Mouse (Mus musculus): ENCODE data around the gene Cdc7. TPM values are rescaled to one million over a fixed set of nuclear protein-coding genes. Genes with fewer than 3 reads are reported as not detected.

The Cdc7 gene
- polyA plus RNA-seq, 1 experiment from 2014 or later: 30.8 TPM

GRCm38 (mm10) chr5:107013393-107013792 lies 49.3 kb downstream of the Cdc7 start:
- no peaks in the 10 kb centered on the region for H3K27me3 ChIP-seq (replicated peaks)
- H3K27ac ChIP-seq (ENCODE audit: poor library complexity, severe bottlenecking): peak overlapping the region; percentile 35; the same call in 1 of the 2 replicates
- H3K36me3 ChIP-seq: no peaks in the 10 kb centered on the region
- H3K9ac ChIP-seq: no peak overlapping the region
- ATAC-seq (ENCODE audit: insufficient number of reproducible peaks, low FRiP score): no peak
- H3K4me2 ChIP-seq: no peak overlapping the region
- H3K9me3 ChIP-seq (replicated peaks): 0 out of 2 replicates have a peak, but pooled peaks cover 3% of the 10 kb centered on the region
- WGBS: 54% methylated on average over 2 of the region's 2 CpGs
- H3K4me3 ChIP-seq: no peak overlapping the region
- peaks cover 46% of the 10 kb centered on the region for H3K4me1 ChIP-seq (replicated peaks)

GRCm38 (mm10) chr5:107014146-107014545 lies 50.0 kb downstream of the Cdc7 start:
- H3K9ac ChIP-seq: no peak overlapping the region
- H3K4me3 ChIP-seq: no peak overlapping the region
- WGBS: 88% methylated on average over 7 of the region's 7 CpGs
- no peak overlapping the region for H3K27ac ChIP-seq (ENCODE audit: poor library complexity, severe bottlenecking)
- H3K36me3 ChIP-seq: no peaks in the 10 kb centered on the region
- ATAC-seq (ENCODE audit: insufficient number of reproducible peaks, low FRiP score): no peak
- H3K9me3 ChIP-seq (replicated peaks): 0 out of 2 replicates have a peak, but pooled peaks cover 3% of the 10 kb centered on the region
- H3K4me1 ChIP-seq (replicated peaks): peaks cover 46% of the 10 kb centered on the region
- no peaks in the 10 kb centered on the region for H3K27me3 ChIP-seq (replicated peaks)
- no peak overlapping the region for H3K4me2 ChIP-seq

DNA sequence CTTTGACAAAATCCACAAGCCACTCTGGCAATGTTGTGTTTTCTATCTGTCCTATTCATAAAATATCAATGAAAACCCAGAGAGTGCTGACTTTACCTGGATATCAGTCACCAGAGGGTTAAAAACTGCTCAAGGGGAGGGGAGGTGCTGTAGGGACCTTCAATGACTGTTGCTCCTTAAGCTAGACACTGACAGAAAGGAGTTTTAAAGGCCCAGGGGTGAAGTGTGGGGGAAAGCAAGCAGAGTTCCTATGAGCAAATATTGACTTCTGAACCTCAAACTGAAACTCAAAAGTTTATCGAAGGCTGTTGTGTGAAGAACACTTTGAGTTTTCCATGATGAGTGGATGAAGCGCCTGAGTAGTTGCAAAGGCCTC lies 50.9 kb downstream of the Cdc7 start:
- H3K27me3 ChIP-seq (replicated peaks): no peaks in the 10 kb centered on the region
- no peak overlapping the region for H3K9ac ChIP-seq
- 49% methylated on average over 2 of the region's 2 CpGs for WGBS
- peak overlapping the region; percentile 35 for H3K4me2 ChIP-seq
- no peaks in the 10 kb centered on the region for H3K36me3 ChIP-seq
- peak overlapping the region; percentile 74 for H3K27ac ChIP-seq (ENCODE audit: poor library complexity, severe bottlenecking)
- no peak overlapping the region for H3K4me3 ChIP-seq
- peaks cover 48% of the 10 kb centered on the region for H3K4me1 ChIP-seq (replicated peaks)
- ATAC-seq (ENCODE audit: insufficient number of reproducible peaks, low FRiP score): no peak
- no peaks in the 10 kb centered on the region for H3K9me3 ChIP-seq (replicated peaks)

- Histone ChIP-seq H3K27ac (ENCODE audit: poor library complexity, severe bottlenecking) (peak overlapping the region; percentile 74), H3K4me2 (peak overlapping the region; percentile 35), H3K36me3 (no peaks in the 10 kb centered on the region), H3K9me3 (replicated peaks) (no peaks in the 10 kb centered on the region), H3K4me3 (no peak overlapping the region), H3K4me1 (replicated peaks) (peaks cover 54% of the 10 kb centered on the region), H3K27me3 (replicated peaks) (no peaks in the 10 kb centered on the region), H3K9ac (no peak overlapping the region)
- peak; percentile 53 for ATAC-seq (ENCODE audit: insufficient number of reproducible peaks, low FRiP score)
- WGBS: 8% methylated on average over 10 of the region's 10 CpGs
Observed at GRCm38 (mm10) chr5:107015422-107016081, 51.4 kb downstream of the Cdc7 start.

DNA sequence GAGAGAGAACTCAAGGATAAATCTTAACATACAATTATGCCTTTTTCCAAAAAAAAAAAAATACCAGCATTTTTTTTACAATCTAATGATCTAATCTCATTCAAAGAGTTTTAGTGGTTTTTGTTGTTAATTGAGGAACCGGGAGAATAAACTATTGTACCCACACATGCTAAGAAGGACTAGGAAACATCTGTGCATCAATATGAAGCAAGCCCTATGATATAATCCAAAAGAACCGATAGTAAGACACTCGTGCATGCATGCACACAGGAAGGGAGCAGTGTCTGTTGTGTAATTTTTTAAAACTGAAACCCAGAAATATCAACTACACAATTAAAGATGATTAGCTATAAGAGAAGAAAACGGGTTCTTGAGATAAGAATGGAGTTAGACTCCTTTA lies 52.4 kb downstream of the Cdc7 start:
- Histone ChIP-seq H3K9ac (no peak overlapping the region), H3K4me1 (replicated peaks) (peaks cover 53% of the 10 kb centered on the region), H3K9me3 (replicated peaks) (no peaks in the 10 kb centered on the region), H3K27me3 (replicated peaks) (no peaks in the 10 kb centered on the region), H3K27ac (ENCODE audit: poor library complexity, severe bottlenecking) (no peak overlapping the region), H3K4me3 (no peak overlapping the region), H3K4me2 (no peak overlapping the region), H3K36me3 (no peaks in the 10 kb centered on the region)
- no peak for ATAC-seq (ENCODE audit: insufficient number of reproducible peaks, low FRiP score)
- 69% methylated on average over 4 of the region's 4 CpGs for WGBS

- H3K4me2 ChIP-seq: no peak overlapping the region
- no peak overlapping the region for H3K4me3 ChIP-seq
- 0 out of 2 replicates have a peak, but pooled peaks cover under 1% of the 10 kb centered on the region for H3K9me3 ChIP-seq (replicated peaks)
- 75% methylated on average over 2 of the region's 2 CpGs for WGBS
- ATAC-seq (ENCODE audit: insufficient number of reproducible peaks, low FRiP score): no peak
- H3K4me1 ChIP-seq (replicated peaks): peaks cover 44% of the 10 kb centered on the region
- no peaks in the 10 kb centered on the region for H3K27me3 ChIP-seq (replicated peaks)
- no peak overlapping the region; the same call in 1 of the 2 replicates for H3K27ac ChIP-seq (ENCODE audit: poor library complexity, severe bottlenecking)
- no peaks in the 10 kb centered on the region for H3K36me3 ChIP-seq
- H3K9ac ChIP-seq: no peak overlapping the region
Observed at GRCm38 (mm10) chr5:107017544-107017943, 53.4 kb downstream of the Cdc7 start.

GRCm38 (mm10) chr5:107019057-107019456 lies 54.9 kb downstream of the Cdc7 start:
- peaks cover 35% of the 10 kb centered on the region for H3K4me1 ChIP-seq (replicated peaks)
- H3K27me3 ChIP-seq (replicated peaks): no peaks in the 10 kb centered on the region
- no peak overlapping the region for H3K9ac ChIP-seq
- H3K9me3 ChIP-seq (replicated peaks): 0 out of 2 replicates have a peak, but pooled peaks cover 3% of the 10 kb centered on the region
- no peak for ATAC-seq (ENCODE audit: insufficient number of reproducible peaks, low FRiP score)
- H3K4me3 ChIP-seq: no peak overlapping the region
- WGBS: 79% methylated on average over 5 of the region's 5 CpGs
- H3K4me2 ChIP-seq: no peak overlapping the region
- no peak overlapping the region for H3K27ac ChIP-seq (ENCODE audit: poor library complexity, severe bottlenecking)
- no peaks in the 10 kb centered on the region for H3K36me3 ChIP-seq

DNA sequence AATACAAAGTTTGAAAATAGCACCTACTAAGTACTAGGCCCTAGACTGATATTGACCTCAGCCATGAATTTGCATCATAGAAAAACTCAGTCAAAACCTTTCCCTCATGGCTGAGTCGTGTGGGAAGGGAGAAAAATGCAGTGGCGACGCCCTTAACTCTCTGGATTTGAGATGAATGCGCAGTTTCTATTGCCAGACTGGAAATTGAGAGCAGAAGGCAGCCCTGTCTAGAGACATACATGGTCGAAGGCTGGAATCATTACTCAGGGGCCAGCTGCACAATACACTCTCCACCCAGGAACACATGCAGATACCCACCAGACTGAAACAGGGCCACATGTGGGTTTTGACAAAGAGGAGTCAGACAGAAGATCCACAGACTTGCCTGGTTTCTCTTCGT lies 55.8 kb downstream of the Cdc7 start:
- H3K9me3 ChIP-seq (replicated peaks): 0 out of 2 replicates have a peak, but pooled peaks cover 3% of the 10 kb centered on the region
- no peak for ATAC-seq (ENCODE audit: insufficient number of reproducible peaks, low FRiP score)
- H3K27me3 ChIP-seq (replicated peaks): no peaks in the 10 kb centered on the region
- no peak overlapping the region for H3K4me3 ChIP-seq
- WGBS: 68% methylated on average over 6 of the region's 6 CpGs
- H3K4me1 ChIP-seq (replicated peaks): peaks cover 34% of the 10 kb centered on the region
- H3K36me3 ChIP-seq: no peaks in the 10 kb centered on the region
- H3K9ac ChIP-seq: no peak overlapping the region
- H3K27ac ChIP-seq (ENCODE audit: poor library complexity, severe bottlenecking): peak overlapping the region; percentile 45; the same call in 1 of the 2 replicates
- H3K4me2 ChIP-seq: no peak overlapping the region

GRCm38 (mm10) chr5:107020366-107020765 lies 56.2 kb downstream of the Cdc7 start:
- Histone ChIP-seq H3K4me1 (replicated peaks) (peaks cover 30% of the 10 kb centered on the region), H3K27ac (ENCODE audit: poor library complexity, severe bottlenecking) (peak overlapping the region; percentile 45), H3K4me2 (no peak overlapping the region), H3K9me3 (replicated peaks) (0 out of 2 replicates have a peak, but pooled peaks cover 3% of the 10 kb centered on the region), H3K9ac (no peak overlapping the region), H3K27me3 (replicated peaks) (no peaks in the 10 kb centered on the region), H3K4me3 (no peak overlapping the region), H3K36me3 (no peaks in the 10 kb centered on the region)
- no peak for ATAC-seq (ENCODE audit: insufficient number of reproducible peaks, low FRiP score)
- WGBS: 43% methylated on average over 7 of the region's 7 CpGs

GRCm38 (mm10) chr5:107021291-107022063 lies 57.4 kb downstream of the Cdc7 start:
- Histone ChIP-seq H3K4me1 (replicated peaks) (peaks cover 21% of the 10 kb centered on the region), H3K4me2 (no peak overlapping the region), H3K27me3 (replicated peaks) (no peaks in the 10 kb centered on the region), H3K36me3 (no peaks in the 10 kb centered on the region), H3K4me3 (no peak overlapping the region), H3K9ac (no peak overlapping the region), H3K9me3 (replicated peaks) (0 out of 2 replicates have a peak, but pooled peaks cover 3% of the 10 kb centered on the region), H3K27ac (ENCODE audit: poor library complexity, severe bottlenecking) (no peak overlapping the region)
- ATAC-seq (ENCODE audit: insufficient number of reproducible peaks, low FRiP score): no peak
- WGBS: 83% methylated on average over 14 of the region's 14 CpGs

DNA sequence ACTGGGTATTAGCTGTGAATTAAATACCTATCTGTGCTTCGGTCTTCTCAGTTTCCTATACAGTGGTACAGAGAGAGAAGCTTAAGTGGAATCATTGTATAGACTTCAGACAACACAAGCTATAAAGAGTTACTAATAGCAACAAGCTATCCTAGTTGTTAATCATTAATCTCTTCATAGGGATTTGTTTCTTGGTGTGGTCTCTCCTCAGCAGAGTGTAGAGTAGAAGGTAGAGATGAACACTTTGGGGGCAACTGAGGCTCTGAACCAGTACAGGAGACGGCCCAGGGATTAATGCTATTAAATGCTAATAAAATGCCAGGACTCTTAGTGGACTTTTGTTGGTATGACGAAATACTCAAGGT lies 57.9 kb downstream of the Cdc7 start:
- Histone ChIP-seq H3K4me2 (no peak overlapping the region), H3K36me3 (no peaks in the 10 kb centered on the region), H3K9me3 (replicated peaks) (0 out of 2 replicates have a peak, but pooled peaks cover 3% of the 10 kb centered on the region), H3K4me1 (replicated peaks) (peaks cover 21% of the 10 kb centered on the region), H3K4me3 (no peak overlapping the region), H3K9ac (no peak overlapping the region), H3K27me3 (replicated peaks) (no peaks in the 10 kb centered on the region), H3K27ac (ENCODE audit: poor library complexity, severe bottlenecking) (no peak overlapping the region)
- ATAC-seq (ENCODE audit: insufficient number of reproducible peaks, low FRiP score): no peak
- 91% methylated on average over 3 of the region's 3 CpGs for WGBS

Data from heart, embryonic 12.5 days (tissue).